Mouse (Mus musculus): ENCODE measurements around the gene Rasa2.
A peak's percentile ranks its signal among the peaks of the same experiment; 100 is the strongest.
"Not testable (repeated sequence)": the region's sequence is repeated elsewhere in the genome, so short reads cannot be mapped to it uniquely, and the experiment has no call there.

Gene Rasa2

DNA sequence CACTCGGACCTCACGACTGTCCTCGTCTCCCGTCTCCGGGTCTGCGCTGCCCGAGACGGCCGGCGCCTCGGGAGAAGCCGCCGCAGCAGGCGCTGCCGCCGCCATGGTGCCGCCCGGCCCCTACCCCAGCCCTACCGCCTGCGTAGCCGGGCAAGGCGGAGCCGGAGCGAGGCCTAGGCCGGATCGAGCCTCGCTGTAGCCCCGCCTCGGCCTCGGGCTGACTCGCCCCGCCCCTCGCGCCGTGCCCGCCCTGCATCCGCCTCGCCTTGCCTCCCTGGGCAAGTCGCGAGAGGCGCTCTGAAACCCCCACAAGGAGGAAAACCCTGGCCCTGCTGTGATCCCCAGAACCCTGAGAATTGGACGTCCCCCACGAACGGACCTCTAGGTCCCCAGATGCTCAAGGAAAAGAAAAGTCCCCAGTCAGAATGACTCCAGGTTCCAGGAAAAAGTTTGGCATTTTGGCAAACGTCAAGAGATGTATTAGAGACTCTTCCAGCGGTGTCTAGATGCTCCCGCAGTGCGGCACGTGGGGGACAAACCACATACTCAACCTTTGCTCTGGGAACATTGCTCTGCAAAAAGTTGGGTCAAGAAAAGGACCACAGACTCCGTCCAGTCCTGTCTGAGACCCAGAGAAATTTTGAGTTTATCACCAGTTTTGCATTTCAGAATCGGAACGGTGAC is at the start of gene Rasa2:
TSS of gene Rasa2 (minus strand) at position 229 of the 684 bp plus-strand sequence.
- DNase-seq: peak; percentile 93

DNA sequence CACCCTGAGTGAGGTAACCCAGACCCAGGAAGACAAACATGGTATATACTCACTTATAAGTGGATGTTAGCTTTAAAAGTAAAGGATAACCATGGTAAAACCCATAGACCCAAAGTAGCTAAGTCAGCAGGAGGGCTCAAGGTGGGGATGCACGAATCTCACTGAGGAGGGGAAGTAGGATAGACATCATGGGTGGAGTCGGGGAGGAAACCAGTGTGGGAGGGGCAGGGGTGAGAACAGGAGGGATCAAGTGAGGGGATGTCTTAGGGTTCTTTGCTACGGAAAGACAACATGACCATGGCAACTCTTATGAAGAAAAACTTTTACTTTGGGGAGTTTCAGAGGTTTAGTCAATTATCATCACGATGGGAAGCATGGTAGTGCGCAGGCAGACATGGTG is 47.2 kb upstream of the Rasa2 start:
- DNase-seq: no peak

DNA sequence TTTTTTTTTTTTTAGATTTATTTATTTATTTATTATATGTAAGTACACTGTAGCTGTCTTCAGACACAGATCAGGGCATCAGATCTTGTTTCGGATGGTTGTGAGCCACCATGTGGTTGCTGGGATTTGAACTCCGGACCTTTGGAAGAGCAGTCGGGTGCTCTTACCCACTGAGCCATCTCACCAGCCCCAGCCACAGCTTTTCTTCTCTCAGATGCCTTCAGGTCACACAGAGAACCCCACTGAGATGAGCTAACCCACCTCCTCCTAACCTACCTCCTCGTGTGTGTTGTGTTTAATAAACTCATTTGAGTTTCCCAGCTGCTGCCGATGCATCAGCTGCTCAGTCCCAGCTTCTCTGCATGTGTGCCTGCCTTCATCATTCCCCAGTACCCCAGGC is 46.3 kb upstream of the Rasa2 start:
- not testable (repeated sequence) for DNase-seq

DNA sequence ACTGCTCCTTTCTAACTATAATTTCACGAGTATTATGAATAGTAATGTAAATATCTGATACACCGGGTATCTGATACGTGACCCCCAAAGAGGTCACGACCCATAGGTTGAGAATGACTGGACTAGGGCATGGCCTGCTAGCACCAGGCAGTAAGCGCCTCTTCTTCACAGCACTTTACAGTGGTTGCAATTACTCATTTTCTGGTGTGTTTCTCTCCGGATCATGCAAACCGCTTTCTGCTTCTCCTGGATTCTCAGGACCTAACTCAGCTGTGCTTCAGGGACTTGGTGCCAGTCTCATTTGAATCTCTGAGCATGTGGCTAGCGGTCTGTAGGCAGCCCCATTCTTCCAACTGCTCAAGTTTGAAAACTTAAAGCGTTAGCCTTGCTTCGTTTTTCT is 45.3 kb upstream of the Rasa2 start:
- no peak for DNase-seq

DNA sequence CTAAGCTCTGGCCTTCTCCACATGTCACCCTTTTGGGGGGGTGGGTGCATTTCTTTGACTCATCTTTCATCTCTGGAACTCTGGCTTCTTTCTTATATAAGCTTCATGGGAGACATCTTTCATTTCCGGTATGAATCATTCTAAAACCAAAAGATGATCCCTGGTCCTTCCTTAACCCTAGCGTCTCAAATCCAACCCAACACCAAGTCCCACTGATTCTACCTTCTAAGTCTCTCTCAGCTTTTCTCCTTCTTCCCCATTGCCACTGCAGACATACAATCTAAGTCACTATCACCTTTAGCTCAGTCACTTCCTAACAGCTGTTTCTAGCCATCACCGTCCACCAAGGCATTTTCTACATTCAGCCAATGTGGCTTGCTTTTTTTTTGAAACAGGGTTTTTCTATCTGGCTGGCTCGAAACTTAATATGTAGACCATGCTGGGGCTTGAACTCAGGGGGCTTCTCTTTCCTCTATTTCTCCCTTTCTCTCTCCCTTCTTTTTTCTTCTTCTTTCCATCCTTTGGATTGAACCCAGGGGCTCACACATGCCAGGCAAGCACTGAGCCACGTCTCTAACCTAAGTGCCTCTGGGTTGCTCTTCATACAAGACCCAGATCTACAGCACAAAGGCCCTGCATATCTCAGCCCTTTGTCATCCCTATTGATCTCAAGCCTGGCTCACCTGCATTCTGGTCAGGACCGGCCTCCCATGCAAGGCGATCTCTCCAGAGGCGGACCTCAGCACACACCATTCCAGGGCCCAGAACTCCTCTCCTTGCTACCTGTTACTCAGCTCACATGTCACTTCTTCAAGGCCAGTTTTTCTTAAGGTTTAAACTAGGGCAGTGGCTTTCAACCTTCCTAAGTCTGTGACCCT is 44.6 kb upstream of the Rasa2 start:
- no peak for DNase-seq

DNA sequence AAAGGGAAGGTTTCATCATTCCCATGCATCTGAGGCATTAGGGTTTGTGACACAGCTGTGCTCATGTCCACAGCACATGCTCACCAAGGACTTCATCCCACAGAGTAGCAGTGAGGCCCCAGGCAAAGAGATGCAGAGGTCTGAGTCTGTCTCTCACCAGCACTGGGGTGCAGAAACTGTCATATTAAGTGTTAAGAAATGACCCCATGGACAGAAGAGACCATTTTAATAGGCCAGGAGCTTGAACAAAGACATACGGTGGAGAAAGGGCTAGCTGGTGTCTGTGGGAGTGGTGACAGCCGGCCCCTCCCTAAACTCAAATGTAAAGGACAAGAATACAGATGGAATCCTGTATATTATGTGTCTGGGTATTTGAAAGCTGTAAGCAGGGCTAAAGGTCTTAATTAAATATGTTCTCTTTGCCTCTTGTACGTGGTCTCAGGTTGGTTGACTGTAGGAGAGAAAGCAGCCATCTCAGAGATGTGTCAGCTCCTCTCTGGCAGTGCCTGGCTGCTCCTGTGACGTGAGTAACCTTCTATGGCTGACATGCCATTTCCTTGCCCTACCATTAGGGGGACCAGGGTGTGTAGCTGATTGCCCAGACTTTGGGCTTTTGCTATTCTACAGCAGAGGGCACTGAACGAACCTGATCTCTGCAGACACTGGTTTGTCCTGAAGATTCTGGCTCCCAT is 43.8 kb upstream of the Rasa2 start:
- DNase-seq: peak; percentile 55

DNA sequence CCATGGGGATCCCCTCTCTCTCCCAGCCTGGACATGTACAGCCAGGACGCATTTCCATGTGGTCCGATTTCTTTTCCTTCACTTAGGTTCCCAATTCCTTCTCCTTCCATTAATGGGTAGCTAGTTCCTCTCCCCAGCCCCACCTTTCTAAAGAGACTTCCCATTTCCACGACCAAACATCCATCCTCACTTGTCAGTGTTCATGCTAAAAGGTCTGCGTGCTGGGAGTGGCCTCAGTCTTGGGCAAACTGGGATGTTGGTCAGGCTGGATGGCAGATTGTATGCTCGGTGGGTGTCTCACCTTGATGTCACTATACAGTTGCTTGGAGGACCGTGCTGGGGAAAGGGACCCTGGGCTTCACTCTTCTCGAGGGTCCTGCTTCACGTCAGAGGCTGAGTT is 42.9 kb upstream of the Rasa2 start:
- DNase-seq: no peak

DNA sequence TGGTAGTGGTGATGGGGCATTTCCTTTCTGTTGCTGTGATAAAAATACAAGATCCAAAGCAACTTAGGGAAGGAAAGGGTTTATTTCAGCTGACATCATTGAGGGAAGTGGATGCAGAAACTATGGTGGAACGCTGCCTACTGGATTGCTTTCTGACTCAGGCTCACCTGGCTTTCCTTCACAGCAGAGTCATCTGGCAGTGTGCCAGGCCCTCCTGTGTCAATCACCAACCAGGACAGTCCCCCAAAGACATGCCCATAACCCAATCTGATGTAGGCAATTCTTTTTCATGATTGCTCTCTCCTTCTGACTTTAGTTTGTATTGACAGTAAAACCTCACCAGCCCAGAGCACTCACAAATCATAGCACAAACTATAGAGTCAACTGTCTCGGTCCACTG is 41.0 kb upstream of the Rasa2 start:
- DNase-seq: no peak

DNA sequence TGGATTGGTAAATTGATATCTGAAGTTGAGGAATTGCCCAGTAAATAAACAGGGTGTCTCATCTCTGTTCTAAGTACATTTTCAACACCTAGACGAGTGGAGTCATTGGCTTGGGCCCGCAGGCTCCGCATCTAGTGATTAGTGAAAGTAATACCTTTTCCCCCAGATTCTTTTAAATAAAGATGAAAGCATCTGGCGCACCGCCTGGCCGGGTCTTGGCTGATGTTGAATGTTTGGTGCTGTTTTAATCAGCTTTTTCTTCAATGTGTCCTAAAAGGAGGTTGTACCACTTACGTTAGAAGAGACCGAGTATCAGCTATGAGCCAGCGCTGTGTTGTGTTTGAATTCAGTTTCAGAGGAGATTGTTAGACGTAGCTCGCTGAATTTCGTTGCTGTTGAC is 39.8 kb upstream of the Rasa2 start:
- DNase-seq: no peak

DNA sequence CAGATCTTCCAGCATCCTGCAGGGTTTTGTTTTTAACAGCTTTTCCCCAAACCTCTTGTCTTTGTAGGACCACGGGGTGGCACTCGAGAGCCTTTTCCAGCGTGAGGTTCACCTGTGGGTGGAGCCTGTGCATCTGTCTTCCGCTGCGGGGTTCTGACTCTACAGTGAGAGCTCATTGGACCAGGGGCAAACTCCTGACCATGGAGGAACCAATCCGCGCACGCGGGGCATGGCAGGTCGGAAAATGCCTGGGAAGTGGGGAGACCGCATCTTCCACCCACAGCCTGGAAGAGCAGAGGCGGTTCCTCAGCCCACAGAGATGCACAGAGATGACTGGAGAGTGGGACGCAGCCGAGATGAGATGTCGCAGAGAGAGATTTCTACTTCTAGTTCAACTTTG is 38.5 kb upstream of the Rasa2 start:
- peak; percentile 98 for DNase-seq

DNA sequence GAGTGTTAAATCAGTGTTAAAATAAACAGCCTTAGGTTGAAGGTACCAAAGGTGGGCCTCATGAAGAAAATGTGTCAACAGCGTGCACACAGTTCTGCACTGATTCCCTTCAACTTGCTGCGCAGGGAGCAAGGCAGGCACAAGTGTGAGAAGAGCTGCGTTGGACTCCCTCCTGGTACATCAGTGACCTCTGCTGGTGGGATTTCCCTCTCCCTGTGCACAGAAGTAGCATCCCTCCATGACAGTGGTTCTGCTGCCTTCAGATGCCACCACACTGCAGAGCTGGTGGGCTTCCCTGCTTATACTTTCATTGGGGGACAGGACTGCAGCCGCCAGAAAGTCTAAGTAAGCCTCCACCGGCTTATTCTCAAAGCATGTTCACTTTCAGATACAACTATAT is 37.2 kb upstream of the Rasa2 start:
- peak; percentile 85 for DNase-seq

DNA sequence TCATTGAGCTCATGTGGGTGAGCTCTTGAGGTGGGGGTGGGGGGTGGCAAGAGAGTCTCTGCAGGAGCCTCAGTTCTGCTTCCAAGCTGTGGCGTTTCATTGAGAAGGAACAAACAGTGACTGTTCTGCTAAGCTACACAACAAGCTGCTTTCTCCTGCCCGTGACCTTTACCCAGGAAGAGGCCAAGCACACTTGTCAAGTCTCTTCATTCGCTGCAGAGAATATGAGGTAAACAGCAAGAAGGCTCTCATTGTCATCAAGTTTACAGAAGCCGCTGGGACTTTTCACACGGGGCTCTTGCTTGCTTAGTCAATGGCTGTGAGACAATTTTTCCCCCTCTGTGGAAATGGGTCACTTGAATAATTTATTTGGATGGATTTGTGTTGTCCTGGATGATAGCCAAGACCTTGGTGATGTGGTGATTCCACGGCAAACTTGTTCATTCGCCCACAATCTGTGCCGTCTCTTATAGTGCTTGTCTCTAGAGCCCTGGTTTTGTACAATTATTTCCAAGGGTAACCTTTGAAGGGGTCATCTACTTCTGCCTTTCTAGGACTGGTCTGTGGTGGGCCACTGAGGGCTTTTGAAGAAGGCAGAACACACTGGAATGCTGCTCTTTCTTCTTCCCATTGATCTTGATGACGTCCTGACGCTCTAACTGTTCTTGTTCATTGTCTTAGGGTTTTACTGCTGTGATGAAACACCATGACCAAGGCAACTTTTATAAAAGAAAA is 29.3 kb upstream of the Rasa2 start:
- peak; percentile 35 for DNase-seq

DNA sequence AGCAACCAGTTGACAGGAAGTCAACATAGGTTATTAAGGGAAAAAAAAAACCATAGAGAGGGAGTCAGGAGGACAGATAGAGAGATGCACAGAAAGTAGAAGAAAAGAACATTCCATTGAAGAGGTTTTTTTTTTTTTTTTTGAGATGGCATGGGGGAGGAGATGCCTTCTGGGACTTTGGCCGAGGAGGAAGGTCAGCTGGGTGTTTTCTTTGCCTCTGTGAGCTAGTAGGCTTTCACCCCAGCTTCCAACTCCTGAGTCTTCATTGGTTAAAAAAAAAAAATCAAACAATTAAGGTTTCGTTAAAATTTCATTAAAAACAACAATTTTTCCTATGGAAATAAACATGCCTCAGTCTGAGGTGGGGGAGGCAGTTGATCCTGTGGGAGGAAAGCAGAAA is 28.4 kb upstream of the Rasa2 start:
- DNase-seq: no peak

DNA sequence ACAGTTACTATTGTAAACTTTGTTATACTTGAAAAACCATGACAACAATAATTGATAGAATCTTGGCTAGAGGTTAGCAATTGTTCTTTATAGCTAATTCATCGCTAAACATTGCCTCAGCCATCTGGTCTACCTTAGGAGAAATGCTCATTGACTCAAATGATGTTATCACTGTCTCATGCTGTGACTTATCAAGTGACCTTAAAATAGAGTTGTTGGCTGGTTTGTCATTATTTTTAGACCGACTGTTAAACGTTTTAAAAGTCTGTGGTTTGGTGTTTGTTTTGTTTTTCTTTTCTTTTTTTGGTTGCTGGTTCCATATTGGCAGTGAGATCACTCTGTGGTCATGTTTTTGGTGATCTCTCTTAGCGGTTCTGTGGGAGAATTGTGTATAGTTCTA is 22.1 kb upstream of the Rasa2 start:
- DNase-seq: no peak

DNA sequence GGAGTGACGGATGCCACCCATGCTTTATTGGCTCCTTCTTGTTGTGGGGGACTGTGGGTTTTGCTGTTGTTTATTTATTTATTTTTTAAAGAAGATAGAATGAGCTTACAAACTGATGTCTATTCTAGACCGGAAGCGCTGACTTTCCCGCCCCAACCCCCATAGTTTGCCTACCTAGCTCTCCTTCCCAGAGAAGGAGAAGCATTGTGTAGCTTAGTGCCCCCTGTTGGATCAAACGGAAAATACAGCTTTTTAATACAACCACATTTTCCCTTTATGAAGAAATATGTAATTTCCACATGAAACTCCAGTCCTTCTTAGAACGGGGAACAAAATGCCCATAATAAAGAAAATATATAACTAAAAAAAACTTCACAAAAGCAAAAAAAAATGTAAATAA is 21.3 kb upstream of the Rasa2 start:
- no peak for DNase-seq

DNA sequence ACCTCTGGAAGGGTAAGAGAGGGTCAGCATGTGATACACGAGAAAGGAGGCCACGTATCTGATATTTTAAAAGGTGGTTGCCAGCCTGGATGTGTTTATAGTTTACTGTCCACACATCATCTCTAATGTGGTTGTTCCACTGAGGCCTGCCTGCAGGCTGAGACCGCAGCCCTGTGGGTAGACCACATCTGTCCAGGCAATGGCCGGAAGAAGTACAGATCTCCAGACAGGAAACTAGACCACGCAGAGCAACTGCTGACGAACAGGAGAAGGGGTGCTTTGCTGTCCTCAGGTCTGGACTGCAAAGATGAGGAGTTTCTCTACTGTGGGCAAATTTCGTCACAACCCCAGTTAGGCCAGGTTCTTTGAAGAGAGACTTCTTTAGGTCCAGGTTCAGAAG is 19.4 kb upstream of the Rasa2 start:
- no peak for DNase-seq

DNA sequence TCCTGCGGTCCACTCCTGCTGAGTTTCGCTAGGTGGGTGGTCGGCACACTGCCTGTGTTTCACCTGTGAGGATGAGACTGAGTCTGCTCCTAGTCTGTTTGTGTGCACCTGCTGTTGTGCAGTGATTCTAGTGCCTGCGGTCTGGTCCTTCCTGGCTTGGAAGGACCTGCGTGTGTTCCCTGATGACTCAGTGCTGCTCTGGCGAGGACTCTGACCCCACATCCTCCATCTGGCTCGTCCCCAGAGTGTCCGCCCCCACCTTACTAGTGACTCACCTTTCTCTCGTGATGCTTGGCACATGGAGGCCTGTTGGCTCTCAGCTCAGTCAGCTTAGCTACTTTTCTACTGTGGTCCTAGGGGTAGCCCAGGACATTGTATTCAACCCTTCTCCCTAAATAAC is 18.5 kb upstream of the Rasa2 start:
- DNase-seq: peak; percentile 73

DNA sequence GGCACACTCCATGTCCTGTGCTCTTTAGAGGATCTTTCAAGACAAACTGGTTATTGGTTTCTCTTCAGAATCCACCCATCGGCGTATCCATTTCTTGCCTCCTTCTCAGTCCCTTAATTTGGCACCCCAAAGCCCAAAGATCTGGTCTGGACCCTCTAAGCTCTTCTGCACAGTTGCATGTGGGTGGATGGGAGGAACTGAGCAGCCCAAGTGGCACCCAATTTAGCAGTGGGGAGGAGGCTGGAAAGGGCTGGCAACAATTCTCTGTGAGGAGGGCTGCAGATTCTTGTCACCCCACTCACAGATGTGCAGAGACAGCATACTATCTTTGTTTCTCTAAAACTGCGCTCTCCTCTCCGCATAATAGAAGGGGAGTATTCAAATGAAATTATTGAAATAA is 17.9 kb upstream of the Rasa2 start:
- peak; percentile 78 for DNase-seq

DNA sequence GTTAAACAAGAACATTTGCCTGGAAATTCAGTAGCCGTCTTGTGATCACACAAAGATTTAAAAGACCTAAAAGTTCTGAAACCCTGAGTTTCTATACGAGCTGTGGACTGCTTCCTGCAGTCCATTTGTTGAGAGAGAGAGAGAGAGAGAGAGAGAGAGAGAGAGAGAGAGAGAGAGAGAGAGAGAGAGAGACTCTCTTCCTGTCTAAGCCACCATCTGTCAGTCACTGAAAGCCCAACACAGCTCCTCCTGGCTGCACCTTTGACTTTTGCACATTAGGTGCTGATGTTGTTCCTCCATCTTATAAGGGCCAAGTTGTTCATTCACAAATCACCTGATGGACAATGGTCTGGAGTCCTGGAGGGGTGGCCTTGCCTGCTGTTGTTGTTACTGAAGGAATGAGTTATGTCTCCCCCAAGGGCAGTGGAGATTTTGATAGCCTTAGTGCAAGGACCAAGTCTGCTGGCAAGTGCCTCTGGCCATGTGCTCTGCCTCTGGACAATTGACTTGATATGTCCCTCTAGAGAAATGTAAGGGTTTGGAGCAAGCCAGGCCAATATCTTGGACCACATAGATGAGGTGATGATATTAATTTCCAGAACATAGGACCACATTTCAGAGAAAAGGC is 15.4 kb upstream of the Rasa2 start:
- DNase-seq: no peak

DNA sequence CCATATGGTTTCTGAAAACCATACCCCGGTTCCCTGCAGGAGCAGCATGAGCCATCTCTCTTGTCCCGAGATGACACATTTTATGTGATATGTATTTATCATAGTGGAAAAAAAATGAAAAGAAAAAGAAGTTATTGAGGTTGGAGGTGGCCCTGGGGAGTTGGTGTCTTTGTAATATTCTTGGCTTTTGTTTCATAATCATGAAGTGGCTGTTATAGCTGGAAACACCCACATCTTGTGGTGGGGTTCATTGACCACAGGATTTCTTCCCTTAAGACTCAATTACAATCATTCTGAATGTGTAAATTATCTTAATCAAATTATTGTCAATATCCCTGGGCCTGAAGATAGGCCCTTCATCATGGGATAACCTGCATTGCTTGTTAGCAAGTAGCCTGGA is 13.4 kb upstream of the Rasa2 start:
- no peak for DNase-seq

DNA sequence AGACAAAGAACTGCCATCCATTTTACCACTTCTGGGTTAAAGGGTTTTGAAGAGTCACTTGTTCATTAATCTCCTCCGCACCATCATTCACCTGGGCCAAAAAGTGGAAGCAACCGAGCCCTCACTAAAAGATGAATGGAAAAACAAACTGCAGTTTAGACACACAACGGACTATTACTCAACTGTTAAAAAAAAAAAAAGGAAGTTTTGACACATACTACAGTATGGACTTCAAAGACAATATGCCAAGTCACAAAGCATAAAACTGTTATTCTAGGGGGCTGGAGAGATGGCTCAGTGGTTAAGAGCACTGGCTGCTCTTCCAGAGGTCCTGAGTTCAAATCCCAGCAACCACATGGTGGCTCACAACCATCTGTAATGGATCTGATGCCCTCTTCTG is 12.6 kb upstream of the Rasa2 start:
- not testable (repeated sequence) for DNase-seq

DNA sequence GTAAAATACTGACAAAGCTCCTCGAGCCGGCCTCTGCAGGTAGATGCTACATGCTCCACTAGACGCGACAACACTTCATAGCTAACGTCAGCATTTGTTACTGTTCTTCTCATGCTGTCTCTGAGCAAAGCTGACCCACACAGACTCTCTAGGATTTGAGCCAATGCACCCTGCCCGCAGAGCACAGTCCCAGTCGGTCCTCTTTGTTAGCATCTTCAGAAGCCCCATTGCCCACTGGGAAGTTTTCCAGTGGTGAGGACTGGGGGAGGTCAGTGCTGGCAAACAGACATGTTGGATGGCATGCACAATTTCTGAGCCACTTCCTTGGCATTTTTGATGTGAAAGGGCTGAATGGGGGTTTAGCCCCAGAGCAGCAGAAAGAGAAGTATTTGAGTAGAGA is 8.0 kb upstream of the Rasa2 start:
- no peak for DNase-seq

DNA sequence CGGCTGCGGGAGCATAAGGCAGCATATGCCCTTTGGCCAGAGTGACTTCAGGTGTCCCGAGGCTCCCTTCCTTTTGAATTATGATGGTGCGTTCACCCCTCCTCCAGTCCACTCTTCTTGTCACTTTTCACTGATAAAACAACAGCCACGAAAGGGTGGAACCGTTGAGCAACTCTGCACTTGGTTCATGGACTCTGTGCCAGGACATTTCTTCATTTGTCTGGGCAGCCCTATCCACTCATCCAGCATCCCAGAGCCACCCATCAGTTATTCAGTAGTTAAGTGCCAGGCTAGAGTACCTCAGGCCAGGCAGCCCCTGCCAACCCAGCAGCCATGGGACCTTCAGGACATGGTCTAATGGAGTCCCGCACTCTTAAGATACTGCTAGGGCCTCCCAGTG is 7.1 kb upstream of the Rasa2 start:
- no peak for DNase-seq

Data from right cerebral cortex, adult 18-20 months (tissue).